Mouse (Mus musculus) limb, embryonic 11.5 days (tissue): ENCODE data around the gene Nptx1. TPM values are rescaled to one million over a fixed set of nuclear protein-coding genes. Genes with fewer than 3 reads are reported as not detected.

Experiments
- ATAC-seq: fragments of 200-750 bp; cut with Nextera tagmentation; 2 replicates; pipeline ENCODE4 v1.8.0; 2017; ENCODE audit warnings: low read depth; ENCODE audit not compliant: insufficient number of reproducible peaks, low FRiP score, low TSS enrichment
- DNase-seq: peaks from one replicate; pipeline ENCODE4 v3.0.0-alpha.2; 2015; ENCODE audit warnings: low spot score
- H3K27ac ChIP-seq: fragments of 300-500 bp; sonication (generic); replicated peaks from 2 replicates; pipeline ENCODE4 v1.5.1; 2014; ENCODE audit warnings: low read depth, mild to moderate bottlenecking, low read length
- H3K27me3 ChIP-seq: fragments of 300-500 bp; sonication (generic); 2 replicates; pipeline ENCODE4 v1.6.1; 2014; ENCODE audit warnings: mild to moderate bottlenecking, low read length, mixed read lengths; ENCODE audit not compliant: control insufficient read depth, insufficient read depth
- H3K36me3 ChIP-seq: fragments of 300-500 bp; sonication (generic); 2 replicates; pipeline ENCODE4 v1.6.1; 2014; ENCODE audit warnings: mild to moderate bottlenecking, low read length, moderate library complexity, mixed read lengths; ENCODE audit not compliant: control insufficient read depth, insufficient read depth
- H3K4me1 ChIP-seq: fragments of 300-500 bp; sonication (generic); 2 replicates; pipeline ENCODE4 v1.6.1; 2014; ENCODE audit warnings: low read length, mixed read lengths; ENCODE audit not compliant: control insufficient read depth, insufficient read depth
- H3K4me2 ChIP-seq: fragments of 300-500 bp; sonication (generic); 2 replicates; pipeline ENCODE4 v1.6.1; 2014; ENCODE audit warnings: low read depth, mild to moderate bottlenecking, moderate library complexity; ENCODE audit not compliant: severe bottlenecking
- H3K4me3 ChIP-seq: fragments of 300-500 bp; sonication (generic); 2 replicates; pipeline ENCODE4 v1.5.1; 2014; ENCODE audit warnings: low read depth, low read length
- H3K9ac ChIP-seq: fragments of 300-500 bp; sonication (generic); 2 replicates; pipeline ENCODE4 v1.6.1; 2014; ENCODE audit warnings: mild to moderate bottlenecking, low read length
- H3K9me3 ChIP-seq: fragments of 300-500 bp; sonication (generic); 2 replicates; pipeline ENCODE4 v1.6.1; 2016; ENCODE audit warnings: low read length; ENCODE audit not compliant: control insufficient read depth
- WGBS: fragments of 180-500 bp; shearing (Covaris S2); extraction: QIAGEN DNeasy Blood & Tissue Kit; methylation state at CpG from one replicate; pipeline ENCODE4 v1.1.7; 2014; 5-methylcytosine and 5-hydroxymethylcytosine counted together
- polyA plus RNA-seq: library from polyadenylated mRNA; unstranded; fragments of >200 nt; fragmentation: Nextera tagmentation; extraction: Ambion mirVana; gene quantifications from 2 replicates; pipeline ENCODE4 v1.2.1, GENCODE M21; 2014

Nptx1 gene
- polyA plus RNA-seq, 1 experiment from 2014 or later: 0.29 TPM

DNA sequence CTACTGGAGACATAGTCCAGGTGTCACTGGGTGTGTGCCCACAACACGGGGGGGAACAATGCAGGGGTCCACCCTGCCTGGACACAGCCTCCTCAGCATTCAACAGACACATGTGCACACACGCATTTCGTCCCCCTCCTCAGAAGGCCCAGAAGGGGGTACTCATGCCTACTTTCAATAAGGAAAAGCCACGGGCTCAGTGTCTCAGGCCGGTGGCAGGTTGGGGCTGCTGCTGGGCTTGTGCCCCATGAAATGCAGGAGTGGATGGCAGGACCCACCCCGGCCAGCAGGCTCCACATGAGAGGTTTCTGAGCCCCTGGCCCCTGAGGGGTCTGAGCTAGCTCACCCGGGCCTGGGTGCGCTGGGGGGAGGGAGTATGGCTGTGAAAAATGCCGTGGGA lies 6.5 kb downstream of the Nptx1 start:
- H3K36me3 ChIP-seq: no peaks in the 10 kb centered on the region
- ATAC-seq: no peak
- H3K4me2 ChIP-seq: no peak overlapping the region
- no peak overlapping the region for H3K9ac ChIP-seq
- H3K27me3 ChIP-seq: peaks cover 30% of the 10 kb centered on the region
- H3K9me3 ChIP-seq: no peaks in the 10 kb centered on the region
- no peak overlapping the region for H3K27ac ChIP-seq
- H3K4me1 ChIP-seq: peaks cover 3% of the 10 kb centered on the region; the same call in 1 of the 2 replicates
- DNase-seq: no peak
- 83% methylated on average over 9 of the region's 9 CpGs for WGBS
- no peak overlapping the region for H3K4me3 ChIP-seq

DNA sequence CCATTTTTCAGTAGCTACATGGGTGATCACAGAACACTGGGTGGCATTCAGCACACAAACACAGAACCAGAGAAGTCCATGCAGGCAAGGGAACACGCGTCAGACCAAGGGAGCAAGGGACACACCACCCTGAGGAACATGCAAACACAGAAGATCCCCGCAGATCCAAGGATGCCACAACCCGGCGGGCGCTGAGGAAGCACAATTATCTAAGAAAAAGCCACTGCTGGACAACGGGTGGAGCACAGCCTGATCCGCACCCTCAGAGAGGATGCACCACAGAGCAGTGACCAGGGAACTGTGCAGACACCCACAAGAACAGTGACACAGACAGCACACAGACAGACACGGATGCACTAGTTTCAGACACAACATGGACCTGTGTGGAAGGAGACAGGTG lies 7.0 kb downstream of the Nptx1 start:
- WGBS: 76% methylated on average over 9 of the region's 9 CpGs
- no peaks in the 10 kb centered on the region for H3K9me3 ChIP-seq
- H3K4me1 ChIP-seq: no peaks in the 10 kb centered on the region
- no peaks in the 10 kb centered on the region for H3K36me3 ChIP-seq
- DNase-seq: no peak
- H3K27me3 ChIP-seq: peaks cover 25% of the 10 kb centered on the region
- no peak for ATAC-seq
- no peak overlapping the region for H3K27ac ChIP-seq
- no peak overlapping the region for H3K9ac ChIP-seq
- no peak overlapping the region for H3K4me3 ChIP-seq
- no peak overlapping the region for H3K4me2 ChIP-seq

DNA sequence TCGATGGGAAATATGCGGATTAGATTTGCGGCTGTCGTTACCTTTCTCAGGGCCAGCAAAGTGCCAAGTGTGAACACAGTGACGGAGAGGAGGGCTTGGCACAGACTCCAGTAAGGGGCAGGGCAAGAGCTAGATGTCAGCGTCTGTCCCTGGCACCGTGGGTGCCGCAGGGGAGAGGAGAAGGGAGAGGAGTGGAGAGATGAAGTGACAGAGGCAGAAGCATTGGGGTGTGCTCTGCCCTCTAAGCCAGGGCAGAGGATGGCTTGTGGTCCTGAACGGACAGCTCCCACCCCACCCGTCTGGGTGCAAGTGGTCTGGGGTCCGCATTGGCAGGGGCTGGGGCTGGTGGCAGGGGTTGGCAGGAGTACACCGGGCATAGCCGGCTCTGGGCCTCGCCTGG lies 7.6 kb downstream of the Nptx1 start:
- Histone ChIP-seq H3K27ac (no peak overlapping the region), H3K4me2 (no peak overlapping the region), H3K36me3 (no peaks in the 10 kb centered on the region), H3K27me3 (peaks cover 18% of the 10 kb centered on the region), H3K9me3 (no peaks in the 10 kb centered on the region), H3K9ac (no peak overlapping the region), H3K4me1 (no peaks in the 10 kb centered on the region), H3K4me3 (no peak overlapping the region)
- no peak for ATAC-seq
- WGBS: 36% methylated on average over 14 of the region's 14 CpGs
- peak; percentile 79 for DNase-seq

DNA sequence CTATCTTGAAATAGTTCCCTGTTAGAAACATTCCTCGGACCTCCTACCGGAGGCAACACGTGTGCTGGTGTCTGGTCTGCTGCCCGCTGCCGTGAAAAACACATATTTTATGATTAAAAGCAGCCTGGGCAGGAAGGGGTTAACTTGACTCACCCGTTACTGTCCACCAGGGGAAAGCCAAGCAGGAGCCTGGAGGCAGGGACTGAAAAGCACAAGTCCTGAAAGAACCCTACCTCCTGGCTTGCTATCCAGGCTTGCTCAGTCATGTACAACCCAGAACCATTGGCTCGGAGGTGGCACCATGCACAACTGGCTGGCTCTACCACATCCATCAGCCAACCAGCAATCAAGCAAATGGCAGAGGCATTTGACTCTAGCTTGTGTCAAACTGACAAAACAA lies 13.8 kb downstream of the Nptx1 start:
- no peaks in the 10 kb centered on the region for H3K4me1 ChIP-seq
- no peak overlapping the region for H3K9ac ChIP-seq
- no peaks in the 10 kb centered on the region for H3K36me3 ChIP-seq
- no peak for ATAC-seq
- 69% methylated on average over 7 of the region's 7 CpGs for WGBS
- H3K4me3 ChIP-seq: no peak overlapping the region
- H3K4me2 ChIP-seq: no peak overlapping the region
- H3K9me3 ChIP-seq: no peaks in the 10 kb centered on the region
- DNase-seq: no peak
- H3K27ac ChIP-seq: no peak overlapping the region
- H3K27me3 ChIP-seq: no peaks in the 10 kb centered on the region

DNA sequence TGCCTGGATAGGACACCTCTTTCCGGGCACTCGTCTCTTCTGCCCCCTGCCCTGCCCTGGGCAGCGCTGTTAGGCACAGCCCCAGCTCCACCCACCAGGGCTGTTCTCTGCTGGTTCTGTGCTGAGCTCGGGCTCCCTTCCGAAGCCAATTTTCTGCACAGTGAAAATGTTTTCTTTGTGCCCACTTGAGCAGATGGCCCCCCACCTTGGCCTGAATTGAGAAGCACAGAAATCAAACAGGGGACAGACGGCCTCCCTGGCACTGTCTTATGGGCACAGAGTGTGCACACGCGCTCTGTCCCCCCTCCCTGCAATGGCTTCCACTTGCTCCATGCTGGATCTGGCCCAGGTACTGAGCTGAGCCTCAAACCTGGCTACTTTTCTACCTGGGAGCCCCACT lies 15.1 kb downstream of the Nptx1 start:
- WGBS: 81% methylated on average over 8 of the region's 8 CpGs
- H3K27ac ChIP-seq: no peak overlapping the region
- H3K9ac ChIP-seq: no peak overlapping the region
- DNase-seq (no peak), ATAC-seq (no peak)
- no peak overlapping the region for H3K4me2 ChIP-seq
- H3K27me3 ChIP-seq: no peaks in the 10 kb centered on the region
- no peak overlapping the region for H3K4me3 ChIP-seq
- H3K36me3 ChIP-seq: no peaks in the 10 kb centered on the region
- no peaks in the 10 kb centered on the region for H3K4me1 ChIP-seq
- no peaks in the 10 kb centered on the region for H3K9me3 ChIP-seq

DNA sequence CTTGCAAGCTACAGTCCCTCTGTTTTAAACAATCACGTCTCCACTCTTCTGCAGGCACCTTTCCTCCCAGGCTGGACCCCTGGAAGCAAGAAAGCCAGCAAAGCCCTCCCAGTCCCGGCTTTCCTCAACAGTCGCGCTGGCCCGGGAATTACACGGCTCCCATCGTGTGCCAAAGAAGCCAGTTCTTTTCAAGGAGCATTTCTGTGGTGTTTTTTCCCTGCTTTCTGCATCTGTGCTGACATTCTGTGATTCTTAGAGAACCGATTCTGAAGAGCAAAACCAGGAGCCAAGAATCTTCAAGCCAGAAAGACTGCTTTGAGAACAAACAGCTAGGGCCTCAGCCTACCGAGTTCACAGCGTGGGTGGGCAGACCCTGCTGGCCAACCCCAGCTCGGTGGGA lies 18.6 kb downstream of the Nptx1 start:
- Histone ChIP-seq H3K9ac (no peak overlapping the region; the same call in 1 of the 2 replicates), H3K4me1 (no peaks in the 10 kb centered on the region), H3K36me3 (no peaks in the 10 kb centered on the region), H3K27ac (no peak overlapping the region), H3K27me3 (no peaks in the 10 kb centered on the region), H3K4me2 (no peak overlapping the region), H3K9me3 (no peaks in the 10 kb centered on the region), H3K4me3 (no peak overlapping the region)
- ATAC-seq (no peak), DNase-seq (no peak)
- WGBS: 65% methylated on average over 11 of the region's 11 CpGs

DNA sequence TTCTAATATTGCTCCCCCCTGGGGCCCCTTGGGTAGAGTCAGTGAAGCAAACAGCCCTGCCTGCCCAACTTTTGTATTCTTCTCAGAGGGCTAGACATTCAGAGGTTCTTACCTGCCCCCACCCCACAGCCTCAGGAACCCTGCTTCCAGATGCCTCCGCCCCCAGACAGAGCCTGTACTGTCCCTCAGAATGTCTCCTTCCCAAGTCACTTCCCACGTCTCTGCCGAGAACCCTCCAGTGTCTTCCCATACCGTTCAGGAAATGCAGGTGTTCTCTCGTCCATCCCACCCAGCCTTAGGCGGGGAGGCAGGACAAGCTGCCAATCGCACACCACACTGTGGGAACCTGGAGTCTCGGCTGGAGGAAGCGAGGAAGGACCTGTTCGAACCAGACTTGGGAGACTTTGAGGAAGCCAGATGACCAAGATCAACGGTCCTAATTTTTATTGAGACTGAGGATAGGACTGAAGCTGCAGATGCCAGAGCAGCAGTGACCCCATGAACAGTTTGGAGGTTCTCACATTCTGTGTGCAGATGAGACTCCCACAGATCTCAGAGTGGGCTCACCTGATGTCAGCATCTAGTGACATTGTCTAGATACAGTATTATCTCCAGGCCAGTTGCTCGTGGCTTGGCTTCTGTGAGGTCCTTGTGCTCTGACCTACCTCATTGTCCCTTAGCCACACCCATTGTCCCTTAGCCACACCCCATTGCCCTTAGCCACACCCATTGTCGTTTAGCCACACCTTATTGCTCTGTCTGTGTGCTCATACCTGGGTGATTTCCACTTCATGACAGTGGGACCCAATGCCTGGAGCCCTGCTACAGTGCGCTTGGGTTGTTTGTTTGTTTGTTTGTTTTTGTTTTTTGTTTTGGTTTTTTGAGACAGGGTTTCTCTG lies 21.2 kb downstream of the Nptx1 start:
- 76% methylated on average over 14 of the region's 14 CpGs for WGBS
- ATAC-seq: no peak
- DNase-seq: no peak
- H3K9me3 ChIP-seq: no peaks in the 10 kb centered on the region
- H3K36me3 ChIP-seq: no peaks in the 10 kb centered on the region
- H3K4me3 ChIP-seq: no peak overlapping the region
- no peaks in the 10 kb centered on the region for H3K4me1 ChIP-seq
- no peaks in the 10 kb centered on the region for H3K27me3 ChIP-seq
- H3K4me2 ChIP-seq: no peak overlapping the region
- H3K27ac ChIP-seq: no peak overlapping the region
- no peak overlapping the region for H3K9ac ChIP-seq

DNA sequence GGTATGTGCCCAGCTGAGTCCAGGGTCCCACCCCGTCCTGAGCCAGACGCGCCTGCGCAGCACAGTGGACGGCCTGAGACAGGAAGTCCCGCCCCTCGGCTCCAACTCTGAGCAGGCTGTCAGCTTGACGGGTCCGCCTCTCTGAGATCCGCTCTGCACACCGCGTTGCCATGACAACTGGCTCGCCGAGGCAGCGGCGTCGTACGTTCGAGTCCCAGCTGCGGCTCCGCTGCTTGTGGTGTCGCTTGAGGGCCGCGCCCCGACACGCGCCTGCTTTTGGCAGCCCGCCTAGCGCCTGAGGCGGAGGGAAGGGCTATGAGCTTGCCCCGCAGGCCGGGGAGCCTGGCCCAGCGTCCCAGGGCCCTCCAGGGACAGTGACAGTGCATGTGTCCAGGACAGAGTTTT lies 23.0 kb downstream of the Nptx1 start:
- 2% methylated on average over 33 of the region's 33 CpGs for WGBS

More for the DNA sequence above, 23.0 kb downstream of the Nptx1 start:
- H3K27me3 ChIP-seq: no peaks in the 10 kb centered on the region
- ATAC-seq: peak; percentile 90
- no peaks in the 10 kb centered on the region for H3K4me1 ChIP-seq
- no peaks in the 10 kb centered on the region for H3K36me3 ChIP-seq
- peak overlapping the region; percentile 56 for H3K4me2 ChIP-seq
- peak; percentile 92 for DNase-seq
- H3K9me3 ChIP-seq: no peaks in the 10 kb centered on the region
- H3K4me3 ChIP-seq: peak overlapping the region; percentile 34
- no peak overlapping the region for H3K27ac ChIP-seq
- H3K9ac ChIP-seq: peak overlapping the region; percentile 46; the same call in 1 of the 2 replicates
